Comparison of ENCODE assay signal across 14 mouse cellular contexts in genomic region chr11:94495415-94495814, GRCm38 (mm10). TPM values are rescaled to one million over a fixed set of nuclear protein-coding genes. Genes with fewer than 3 reads are reported as not detected.
A peak's percentile ranks its signal among the peaks of the same experiment; 100 is the strongest.
DNase-seq lines count a peak whose midpoint lies in the region; ATAC-seq and TF ChIP-seq lines count a peak whose summit lies in the region.
"Had no signal": no experiment of that assay in that cellular context is flagged by ENCODE, and none has a peak within 500 bp of the region (broad histone marks: within the 10 kb centered on the region; RNA-seq: fewer than 3 reads in every experiment).

No protein-coding gene starts in this region.

- peaks cover 60% of the 10 kb centered on the region for H3K4me1 ChIP-seq in kidney, embryonic 16.5 days (ENCODE audit: insufficient read depth, low read length)
- H3K4me1 ChIP-seq in lung, adult 2 months (ENCODE audit: control insufficient read depth, insufficient read depth, low read length), result peaks cover 8% of the 10 kb centered on the region
- H3K4me1 ChIP-seq: liver, embryonic 13.5 days had no signal

- no peaks in the 10 kb centered on the region for H3K9me3 ChIP-seq in kidney, embryonic 16.5 days (ENCODE audit: low read length)
- H3K9me3 ChIP-seq: hindbrain, embryonic 15.5 days; limb, embryonic 10.5 days; liver, embryonic 13.5 days had no signal

- no peak for ATAC-seq in kidney, embryonic 16.5 days (ENCODE audit: low FRiP score, low TSS enrichment)

- H3K4me3 ChIP-seq in kidney, embryonic 16.5 days (ENCODE audit: low read length), result no peak overlapping the region
- no peak overlapping the region for H3K4me3 ChIP-seq in lung, adult 2 months (replicated peaks; ENCODE audit: extremely low read depth, low read depth, low read length)
- H3K4me3 ChIP-seq: erythroblast, embryonic 14.5 days; hindbrain, embryonic 15.5 days; limb, embryonic 10.5 days; liver, embryonic 13.5 days had no signal

- DNase-seq in embryo, embryonic 10 days (ENCODE audit: low spot score), result peak; percentile 35
- DNase-seq in embryo, embryonic 10.5 days (ENCODE audit: low spot score), result no peak
- peak; percentile 51 for DNase-seq in kidney, adult 9 months
- peak; percentile 62 for DNase-seq in lung, adult 2 months
- DNase-seq in layer of hippocampus, adult 9-10 months (ENCODE audit: low spot score), result no peak
- DNase-seq in ovary, postnatal 14 days (ENCODE audit: low spot score), result no peak
- no peak for DNase-seq in thymus, postnatal 10 days (ENCODE audit: low spot score in 2 of 2)
- DNase-seq: gastrocnemius, postnatal 25 days; liver, embryonic 13.5 days had no signal

- no peak overlapping the region; the same call in 1 of the 2 replicates for H3K9ac ChIP-seq in kidney, embryonic 16.5 days (replicated peaks; ENCODE audit: low read length)
- H3K9ac ChIP-seq: hindbrain, embryonic 15.5 days; liver, embryonic 13.5 days had no signal

- TF ChIP-seq CTCF in lung, adult 2 months (IDR thresholded peaks at IDR 0.05; ENCODE audit: insufficient read depth, low read length), result no peak

- H3K36me3 ChIP-seq in kidney, embryonic 16.5 days (ENCODE audit: insufficient read depth, low read length), result peaks cover 4% of the 10 kb centered on the region; the same call in 1 of the 2 replicates
- H3K36me3 ChIP-seq: hindbrain, embryonic 15.5 days; limb, embryonic 10.5 days; liver, embryonic 13.5 days had no signal

- TF ChIP-seq POLR2A in lung, adult 2 months (IDR thresholded peaks at IDR 0.05; ENCODE audit: borderline replicate concordance, extremely low read depth, low read depth, low read length), result no peak

- no peak overlapping the region for H3K27ac ChIP-seq in kidney, embryonic 16.5 days (ENCODE audit: low read length)
- H3K27ac ChIP-seq: hindbrain, embryonic 15.5 days; limb, embryonic 10.5 days; liver, embryonic 13.5 days had no signal

- 78% methylated on average over 3 of the region's 3 CpGs for WGBS in kidney, embryonic 16.5 days
- 75% methylated on average over 3 of the region's 3 CpGs for WGBS in lung, adult 2 months

- peaks cover 4% of the 10 kb centered on the region; the same call in 1 of the 2 replicates for H3K27me3 ChIP-seq in kidney, embryonic 16.5 days (ENCODE audit: insufficient read depth, low read length)

- H3K4me2 ChIP-seq in kidney, embryonic 16.5 days (replicated peaks; ENCODE audit: low read depth, low read length), result no peak overlapping the region
- H3K4me2 ChIP-seq: hindbrain, embryonic 15.5 days; liver, embryonic 13.5 days had no signal

RNA-seq across cellular contexts. Expression of gene Epn3, which starts 4.4 kb away (rescaled TPM):
- polyA plus RNA-seq in kidney, embryonic 16.5 days (2015; fragmentation: Nextera tagmentation; extraction: Ambion mirVana), result 23.4 and 28.2 TPM in 2 replicates
- polyA plus RNA-seq in lung, adult 2 months (2012; rRNA removed), result 60.0 and 62.2 TPM in 2 replicates
- polyA plus RNA-seq: erythroblast, embryonic 14.5 days had no signal

RNA-seq across cellular contexts. Expression of gene Spata20, which starts 9.4 kb away (rescaled TPM):
- 0.19 and 0.37 TPM in 2 replicates for polyA plus RNA-seq in kidney, embryonic 16.5 days (2015; fragmentation: Nextera tagmentation; extraction: Ambion mirVana)
- polyA plus RNA-seq in lung, adult 2 months (2012; rRNA removed), result 0.15 and 0.70 TPM in 2 replicates
- polyA plus RNA-seq: erythroblast, embryonic 14.5 days; limb, embryonic 10.5 days; liver, embryonic 13.5 days; spleen, adult 2 months had no signal

RNA-seq across cellular contexts. Expression of gene Cacna1g, which starts 21.4 kb away (rescaled TPM):
- polyA plus RNA-seq in kidney, embryonic 16.5 days (2015; fragmentation: Nextera tagmentation; extraction: Ambion mirVana), result 10.2 and 10.3 TPM in 2 replicates
- polyA plus RNA-seq in lung, adult 2 months (2012; rRNA removed), result 3.5 and 4.3 TPM in 2 replicates

RNA-seq across cellular contexts. Expression of gene Mycbpap, which starts 26.1 kb away (rescaled TPM):
- polyA plus RNA-seq in kidney, embryonic 16.5 days (2015; fragmentation: Nextera tagmentation; extraction: Ambion mirVana), result 4.3 and 5.1 TPM in 2 replicates
- polyA plus RNA-seq in lung, adult 2 months (2012; rRNA removed), result 5.8 and 7.6 TPM in 2 replicates
- polyA plus RNA-seq: erythroblast, embryonic 14.5 days had no signal

RNA-seq across cellular contexts. Expression of gene Rsad1, which starts 53.6 kb away (rescaled TPM):
- polyA plus RNA-seq in kidney, embryonic 16.5 days (2015; fragmentation: Nextera tagmentation; extraction: Ambion mirVana), result 4.3 and 6.1 TPM in 2 replicates
- polyA plus RNA-seq in lung, adult 2 months (2012; rRNA removed), result 10.3 and 12.7 TPM in 2 replicates
- polyA plus RNA-seq: erythroblast, embryonic 14.5 days had no signal

Comparison
In these comparisons a context has a peak if more than half of its experiments do, and no peak if none do; other contexts are left out.
1. DNase-seq: peak in embryo, embryonic 10 days (single experiment), kidney, adult 9 months (single experiment) and lung, adult 2 months (single experiment); none in embryo, embryonic 10.5 days (single experiment), layer of hippocampus, adult 9-10 months (single experiment), ovary, postnatal 14 days (single experiment) and thymus, postnatal 10 days (0 of 2).